Mouse (Mus musculus) layer of hippocampus, adult 11-12 months (tissue): ENCODE results near the gene Klf11.
"Not testable (repeated sequence)": the region's sequence is repeated elsewhere in the genome, so short reads cannot be mapped to it uniquely, and the experiment has no call there.

Experiments
- DNase-seq: peaks from one replicate; pipeline ENCODE4 v3.0.0; 2022; ENCODE audit warnings: low spot score

The Klf11 gene

GRCm38 (mm10) chr12:24654065-24654862 is 3.2 kb downstream of the Klf11 start:
- no peak for DNase-seq

- no peak for DNase-seq
Observed at GRCm38 (mm10) chr12:24656436-24656835, 5.4 kb downstream of the Klf11 start.

- no peak for DNase-seq
Observed at GRCm38 (mm10) chr12:24658998-24659397, 7.9 kb downstream of the Klf11 start.

- DNase-seq = no peak
Observed at GRCm38 (mm10) chr12:24659923-24660322, 8.8 kb downstream of the Klf11 start.

GRCm38 (mm10) chr12:24661100-24661499 is 10.0 kb downstream of the Klf11 start:
- DNase-seq = no peak

GRCm38 (mm10) chr12:24662131-24662530 is 11.1 kb downstream of the Klf11 start:
- DNase-seq = no peak

- DNase-seq = peak; percentile 32
Observed at GRCm38 (mm10) chr12:24680096-24680491, 29.0 kb downstream of the Klf11 start.

GRCm38 (mm10) chr12:24680492-24681285 is 29.6 kb downstream of the Klf11 start:
- DNase-seq = peak; percentile 35

- DNase-seq = no peak
Observed at GRCm38 (mm10) chr12:24681286-24682023, 30.4 kb downstream of the Klf11 start, which contains the start of gene Cys1. Cys1 (minus strand) TSS chr12:24681813.

- peak; percentile 32 for DNase-seq
Observed at GRCm38 (mm10) chr12:24682563-24682962, 31.5 kb downstream of the Klf11 start.

- DNase-seq = no peak
Observed at GRCm38 (mm10) chr12:24683461-24683860, 32.4 kb downstream of the Klf11 start.

- no peak for DNase-seq
Observed at GRCm38 (mm10) chr12:24686038-24686695, 35.1 kb downstream of the Klf11 start.

GRCm38 (mm10) chr12:24686696-24687346 is 35.7 kb downstream of the Klf11 start:
- no peak for DNase-seq

GRCm38 (mm10) chr12:24690351-24690750 is 39.3 kb downstream of the Klf11 start:
- DNase-seq = no peak

GRCm38 (mm10) chr12:24696500-24697483 is 45.7 kb downstream of the Klf11 start:
- peak; percentile 90 for DNase-seq

GRCm38 (mm10) chr12:24697484-24698204 is 46.6 kb downstream of the Klf11 start:
- no peak for DNase-seq

GRCm38 (mm10) chr12:24698514-24698913 is 47.4 kb downstream of the Klf11 start:
- DNase-seq = no peak

GRCm38 (mm10) chr12:24699578-24699977 is 48.5 kb downstream of the Klf11 start:
- DNase-seq = no peak

GRCm38 (mm10) chr12:24701621-24702020 is 50.5 kb downstream of the Klf11 start:
- not testable (repeated sequence) for DNase-seq
